Mouse (Mus musculus): Measurements from ENCODE around the gene Trpm2.
"Not testable (repeated sequence)": the region's sequence is repeated elsewhere in the genome, so short reads cannot be mapped to it uniquely, and the experiment has no call there.

Trpm2 gene

GRCm38 (mm10) chr10:77978351-77979350 lies 8.3 kb upstream of the Trpm2 start, which contains the start of gene 1810043G02Rik:
1810043G02Rik (plus strand) TSS chr10:77978524.
- peak; percentile 97 for DNase-seq (ENCODE audit: low spot score)

- DNase-seq (ENCODE audit: low spot score), result no peak
Measured at GRCm38 (mm10) chr10:77976458-77977150, 6.2 kb upstream of the Trpm2 start.

- no peak for DNase-seq (ENCODE audit: low spot score)
Measured at GRCm38 (mm10) chr10:77975653-77976052, 5.3 kb upstream of the Trpm2 start.

- no peak for DNase-seq (ENCODE audit: low spot score)
Measured at GRCm38 (mm10) chr10:77974811-77975210, 4.4 kb upstream of the Trpm2 start.

- DNase-seq (ENCODE audit: low spot score), result no peak
Measured at GRCm38 (mm10) chr10:77974323-77974722, 4.0 kb upstream of the Trpm2 start.

DNA sequence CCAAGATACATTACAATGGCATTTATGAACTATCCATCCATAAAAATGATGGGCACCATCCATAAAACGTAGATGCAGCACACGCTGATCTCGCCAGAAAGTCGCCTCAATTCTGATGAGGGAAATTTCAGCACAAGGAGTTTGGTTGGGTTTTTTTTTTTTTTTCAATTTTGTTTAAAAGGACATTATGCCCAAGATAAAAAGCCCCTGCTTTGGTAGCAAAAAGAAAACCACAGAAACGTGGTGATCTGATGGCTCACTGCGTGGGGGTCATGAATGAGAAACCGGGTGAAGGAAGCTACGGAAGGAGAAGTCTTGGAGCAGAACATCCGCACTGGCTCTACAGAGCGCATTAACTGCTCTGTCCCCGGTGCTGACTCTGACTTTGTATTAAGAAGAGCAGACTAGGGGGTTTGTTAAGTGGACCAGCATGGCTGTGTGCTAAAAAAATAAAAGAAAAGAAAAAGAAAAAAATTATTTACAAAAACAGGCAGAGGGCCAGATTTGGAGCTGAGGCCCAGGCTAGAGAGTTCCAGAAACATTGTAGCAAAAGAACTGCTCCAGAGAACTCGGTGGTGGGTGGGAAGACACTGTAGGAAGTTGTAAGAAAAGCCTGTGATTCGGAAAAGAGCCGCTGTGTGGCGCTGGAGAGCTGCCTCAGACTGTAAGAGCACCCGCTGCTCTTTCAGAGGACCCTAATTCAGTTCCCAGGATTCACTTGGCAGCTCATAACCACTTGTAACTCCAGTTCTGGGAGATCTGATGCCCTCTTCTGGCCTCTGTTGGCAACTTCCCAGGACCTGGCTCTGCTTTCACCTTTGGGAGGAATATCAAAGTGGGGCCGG lies 1.6 kb upstream of the Trpm2 start:
- no peak for DNase-seq (ENCODE audit: low spot score)

- DNase-seq (ENCODE audit: low spot score), result no peak
Measured at GRCm38 (mm10) chr10:77971191-77971590, 828 bp upstream of the Trpm2 start.

DNA sequence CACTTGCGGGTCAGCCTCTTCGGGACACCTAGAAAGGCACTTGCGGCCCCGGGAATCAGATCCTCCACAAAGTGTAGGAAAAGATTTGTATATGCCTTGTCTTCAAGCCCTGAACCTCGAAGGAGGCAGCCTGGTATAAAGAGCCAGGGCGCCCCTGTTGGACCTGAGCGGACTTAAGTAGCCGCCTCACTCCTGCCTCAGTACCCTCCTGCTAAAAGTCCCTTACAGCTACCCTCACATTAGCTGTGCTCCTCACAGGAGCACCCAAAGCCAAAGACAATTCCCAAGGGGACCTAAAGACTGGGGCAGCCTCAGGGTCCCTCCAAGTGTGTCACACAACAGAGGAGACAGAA lies 414 bp downstream of the Trpm2 start:
- DNase-seq (ENCODE audit: low spot score), result no peak

DNA sequence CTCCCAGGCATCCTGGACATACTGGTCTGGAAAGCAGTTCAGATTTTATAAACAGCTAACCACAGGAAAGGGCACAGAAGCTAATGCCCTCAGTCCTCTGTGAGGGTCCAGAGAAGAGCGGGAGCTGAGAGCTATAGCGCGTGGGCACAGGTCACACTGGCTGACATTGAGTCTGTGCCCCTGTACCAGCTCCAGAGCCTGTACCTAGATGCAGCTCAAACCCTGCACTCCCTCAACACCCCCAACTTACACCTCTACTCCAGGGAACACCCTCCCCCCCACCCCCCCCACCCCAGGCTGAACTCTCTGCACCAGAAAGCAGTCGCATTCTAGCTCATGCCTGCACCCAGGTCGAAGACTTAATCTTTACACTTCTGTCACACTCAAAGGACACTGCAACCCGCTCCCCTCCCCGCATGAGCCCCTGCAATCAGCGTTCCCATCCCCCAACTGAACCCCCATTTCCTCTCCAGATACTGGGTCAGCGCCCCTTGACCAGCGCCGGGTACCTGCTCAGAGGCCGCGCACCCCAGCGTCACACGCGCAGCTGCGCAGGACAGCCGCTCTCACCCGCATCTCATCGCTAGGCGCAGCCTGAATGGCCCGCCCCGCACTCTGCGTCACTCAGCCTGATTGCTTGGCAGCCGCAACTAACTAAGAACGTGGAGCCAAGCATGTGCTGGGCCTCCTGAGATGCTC lies 940 bp downstream of the Trpm2 start:
- DNase-seq (ENCODE audit: low spot score), result no peak

- no peak for DNase-seq (ENCODE audit: low spot score)
Measured at GRCm38 (mm10) chr10:77963971-77964370, 6.4 kb downstream of the Trpm2 start.

DNA sequence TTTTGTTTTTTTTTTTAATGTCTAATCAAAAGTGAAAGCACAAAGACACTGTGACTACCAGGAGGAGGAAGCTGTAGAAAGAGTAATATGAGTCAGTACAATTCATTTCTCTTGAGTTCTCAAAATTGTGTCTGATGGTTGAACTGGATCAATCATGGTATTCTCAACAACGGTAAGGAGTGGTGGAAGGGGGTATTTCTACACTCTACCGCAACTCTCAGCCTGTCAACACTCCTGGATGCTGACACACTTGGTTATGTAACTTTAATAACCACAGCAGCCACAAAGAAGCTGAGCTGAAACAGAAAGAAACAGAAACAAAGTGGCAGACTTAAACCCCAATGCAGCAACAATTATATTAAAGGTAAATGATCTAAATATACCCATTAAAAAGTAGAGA lies 7.6 kb downstream of the Trpm2 start:
- no peak for DNase-seq (ENCODE audit: low spot score)

GRCm38 (mm10) chr10:77950468-77950867 lies 19.9 kb downstream of the Trpm2 start:
- DNase-seq (ENCODE audit: low spot score), result not testable (repeated sequence)

- DNase-seq (ENCODE audit: low spot score), result no peak
Measured at GRCm38 (mm10) chr10:77939685-77940084, 30.7 kb downstream of the Trpm2 start.

DNA sequence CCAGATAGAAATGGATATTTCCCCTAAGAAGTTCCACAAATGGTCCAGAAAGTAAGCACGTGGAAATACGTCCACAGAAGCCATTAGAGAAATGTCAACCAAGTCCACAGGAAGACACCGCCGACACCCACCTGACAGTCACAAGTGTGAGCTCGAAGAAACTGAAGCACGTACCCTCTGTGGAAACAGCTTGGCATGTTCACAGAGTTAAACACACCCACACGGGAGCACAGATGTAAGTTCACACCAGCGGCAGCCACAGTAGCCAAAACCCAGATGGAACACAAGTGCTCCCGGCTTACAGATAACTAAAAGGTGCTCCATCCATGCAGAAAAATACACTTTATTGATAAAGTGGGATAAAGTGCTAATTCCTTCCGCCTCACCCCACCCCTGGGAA lies 43.0 kb downstream of the Trpm2 start:
- no peak for DNase-seq (ENCODE audit: low spot score)

DNA sequence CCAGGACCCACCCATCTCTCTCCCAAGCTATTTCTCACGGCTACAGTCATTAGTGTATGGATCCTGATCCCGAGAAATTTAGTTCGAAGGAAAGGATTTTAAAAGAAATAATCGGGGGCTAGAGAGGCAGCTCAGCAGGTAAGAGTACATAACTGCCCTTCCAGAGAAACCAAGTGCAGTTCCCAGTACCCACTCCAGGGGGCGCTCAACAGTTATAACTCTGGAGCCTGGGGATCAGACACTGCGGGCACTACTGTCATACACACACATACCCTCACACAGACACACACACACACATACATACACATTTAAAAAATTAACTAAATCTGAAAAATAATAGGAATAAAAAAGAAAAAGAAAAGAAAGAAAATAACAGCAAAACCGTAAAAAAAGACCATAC lies 44.2 kb downstream of the Trpm2 start:
- no peak for DNase-seq (ENCODE audit: low spot score)

DNA sequence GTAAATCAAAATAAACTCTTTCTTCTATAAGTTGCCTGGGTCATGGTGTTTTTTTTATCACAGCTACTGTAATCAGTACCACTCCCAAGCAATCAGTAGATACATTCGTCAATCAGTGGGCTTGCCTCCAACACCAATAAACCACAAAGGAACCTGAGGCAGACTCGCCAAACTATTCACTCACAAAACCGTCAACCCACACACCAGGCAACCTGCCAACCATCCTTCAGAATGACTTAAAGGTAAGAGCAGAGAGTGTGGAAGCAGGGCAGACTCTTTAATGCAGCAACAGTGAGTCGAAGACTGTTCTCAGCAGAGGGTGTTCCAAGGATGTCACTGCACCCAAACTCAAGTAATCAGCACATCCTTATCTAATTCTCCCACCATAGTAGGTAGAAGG lies 47.7 kb downstream of the Trpm2 start:
- no peak for DNase-seq (ENCODE audit: low spot score)

DNA sequence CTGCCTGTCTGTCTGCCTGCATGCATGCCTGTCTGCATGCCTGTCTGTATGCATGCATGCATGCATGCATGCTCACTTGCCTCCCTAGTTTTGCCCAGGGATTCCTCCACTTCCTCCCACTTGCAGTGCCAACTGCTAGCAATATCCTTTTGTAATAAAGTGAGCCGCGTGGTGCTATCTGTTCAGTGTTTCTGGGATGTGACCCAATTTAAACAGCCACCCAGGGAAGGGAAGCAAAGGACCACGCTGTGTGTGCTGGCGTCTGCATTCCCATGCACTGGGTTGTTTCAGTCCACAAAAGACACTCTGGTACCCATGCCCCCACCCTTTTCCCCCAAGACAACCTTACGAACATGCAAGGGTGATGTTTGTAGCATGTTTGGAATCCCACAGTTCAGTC lies 49.4 kb downstream of the Trpm2 start:
- no peak for DNase-seq (ENCODE audit: low spot score)

DNA sequence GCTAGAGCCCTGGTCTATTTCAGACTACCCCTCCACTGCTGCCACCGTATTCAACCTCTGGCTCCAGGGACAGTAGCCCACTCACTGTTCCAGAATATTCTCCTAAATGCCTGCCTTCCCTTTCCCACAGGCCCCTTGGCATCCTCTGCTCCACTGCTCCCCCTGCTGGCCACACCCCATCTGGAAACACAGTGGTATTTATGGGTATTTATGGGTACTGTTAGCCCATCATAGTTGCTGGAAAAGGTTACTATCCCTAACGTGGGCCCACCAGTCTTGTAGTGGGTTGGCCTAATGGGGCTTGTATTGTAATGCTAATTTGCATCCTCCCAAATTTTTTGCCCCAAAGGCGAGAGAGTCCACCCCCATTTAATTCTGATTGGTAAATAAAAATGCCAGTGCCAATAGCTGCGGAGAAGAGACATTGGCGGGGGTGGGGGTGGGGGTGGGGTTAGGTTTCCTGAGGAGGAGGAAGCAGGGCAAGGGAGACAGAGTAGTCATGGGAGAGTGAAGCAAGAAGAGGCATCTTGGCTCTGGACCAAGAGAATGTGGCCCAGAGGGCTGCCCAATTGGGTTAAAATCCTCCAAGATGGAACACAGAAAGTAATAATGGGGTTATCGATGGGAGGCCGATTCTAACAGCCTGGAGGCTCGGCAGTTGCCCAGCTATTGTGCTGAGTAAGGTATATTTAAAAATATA lies 53.6 kb downstream of the Trpm2 start:
- DNase-seq (ENCODE audit: low spot score), result no peak

- DNase-seq (ENCODE audit: low spot score), result no peak
Measured at GRCm38 (mm10) chr10:77913292-77913691, 57.1 kb downstream of the Trpm2 start.

DNA sequence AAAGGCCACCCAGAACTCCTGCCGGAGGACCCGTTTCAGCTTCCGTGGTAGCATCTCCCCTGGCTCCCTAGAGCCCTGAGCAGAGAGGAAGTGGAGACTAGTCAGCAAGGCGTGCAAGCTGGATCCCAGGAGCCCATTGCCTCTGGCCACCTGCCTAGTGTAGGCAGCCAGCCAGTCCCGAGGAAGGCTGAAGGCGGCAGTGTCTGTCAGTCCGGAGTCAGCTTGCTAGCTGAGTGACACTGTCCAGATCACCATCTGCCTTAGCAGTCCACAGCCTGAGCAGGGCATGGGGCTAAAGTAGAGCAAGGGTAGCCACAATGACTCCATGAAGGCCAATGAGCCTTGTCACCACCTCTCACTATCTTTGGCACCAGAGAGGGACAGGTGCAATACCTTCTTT lies 57.8 kb downstream of the Trpm2 start:
- DNase-seq (ENCODE audit: low spot score), result no peak
